Mouse (Mus musculus): ENCODE measurements around the gene Ttc28. TPM values are rescaled to one million over a fixed set of nuclear protein-coding genes. Genes with fewer than 3 reads are reported as not detected.

Ttc28 gene
- total and polyA plus RNA-seq, 3 experiments: 0.21 to 0.89 (median 0.28) TPM

DNA sequence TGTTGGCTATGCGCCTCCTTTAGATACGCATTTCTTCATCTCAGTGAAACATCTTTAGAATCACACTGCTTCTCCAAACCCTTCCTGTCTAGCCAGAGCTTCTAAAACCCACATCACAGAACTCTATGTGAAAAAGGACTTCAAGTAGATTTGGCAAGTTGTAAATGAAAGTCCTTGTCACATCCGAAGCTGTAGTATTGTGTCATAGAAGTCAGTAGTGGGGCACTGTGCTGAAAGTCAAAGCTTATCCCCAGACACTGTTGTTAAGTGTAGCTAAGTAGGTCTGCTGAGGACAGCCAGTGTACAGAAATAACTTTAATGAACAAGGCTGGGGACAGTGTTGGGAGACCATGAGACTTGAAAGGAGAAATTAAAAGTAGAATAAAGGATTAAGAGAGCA, 240.2 kb downstream of the Ttc28 start:
- TF ChIP-seq MEF2A (IDR thresholded peaks at IDR 0.05; ENCODE audit: borderline replicate concordance, low read depth, low read length): no peak
- no peak for TF ChIP-seq TCF12 (IDR thresholded peaks at IDR 0.05; ENCODE audit: low read depth, low read length)
- TF ChIP-seq RAD21 (IDR thresholded peaks at IDR 0.05; ENCODE audit: low read depth, low read length): no peak
- TF ChIP-seq ZC3H11A (IDR thresholded peaks at IDR 0.05; ENCODE audit: low read depth, low read length): no peak
- TF ChIP-seq ZMIZ1 (IDR thresholded peaks at IDR 0.05; ENCODE audit: low read depth, low read length): no peak
- TF ChIP-seq CTCF (conservative IDR thresholded peaks at IDR 0.05 in 1 of 2, IDR thresholded peaks at IDR 0.05 in 1 of 2; ENCODE audit: low read depth in 2 of 2, low read length in 2 of 2): no peak
- TF ChIP-seq MAX (IDR thresholded peaks at IDR 0.05; ENCODE audit: low read length): no peak
- TF ChIP-seq POLR2AphosphoS2 (IDR thresholded peaks at IDR 0.05; ENCODE audit: low read depth, low read length): no peak
- no peak for TF ChIP-seq JUND (conservative IDR thresholded peaks at IDR 0.05; ENCODE audit: low read depth, low read length)
- TF ChIP-seq E2F4 (IDR thresholded peaks at IDR 0.05; ENCODE audit: insufficient replicate concordance, low read depth, low read length): no peak
- TF ChIP-seq KAT2A (IDR thresholded peaks at IDR 0.05; ENCODE audit: insufficient replicate concordance, low read length): no peak
- TF ChIP-seq NRF1 (IDR thresholded peaks at IDR 0.05; ENCODE audit: low read depth, low read length): no peak
- TF ChIP-seq POLR2A (IDR thresholded peaks at IDR 0.05; ENCODE audit: low read depth, low read length): no peak
- no peak for TF ChIP-seq USF1 (IDR thresholded peaks at IDR 0.05; ENCODE audit: low read depth, low read length)
- no peak for TF ChIP-seq TBP (conservative IDR thresholded peaks at IDR 0.05; ENCODE audit: low read depth, low read length)
- in situ Hi-C loops (cut with MboI; ENCODE audit: low pct_ligation_motif_present, low pct_unique_long_range_greater_than_20kb, low sequenced_read_pairs): no loop called here
- Histone ChIP-seq H3K27me3 (replicated peaks) (peaks cover 2% of the 10 kb centered on the region), H3K4me1 (ENCODE audit: control insufficient read depth in 1 of 2, insufficient read depth in 2 of 2) (peaks cover 0 to 14% of the 10 kb centered on the region in 2 experiments; a peak in 2 of 4 replicates), H3K4me2 (ENCODE audit: insufficient read depth, low read depth, poor library complexity, severe bottlenecking) (no peak overlapping the region), H3K4me3 (replicated peaks in 1 of 3; ENCODE audit: low read depth in 2 of 3, low read length in 2 of 3, poor library complexity in 1 of 3) (no peak overlapping the region), H3K79me2 (replicated peaks; ENCODE audit: control insufficient read depth, extremely low read depth, insufficient read depth, poor library complexity, severe bottlenecking) (no peaks in the 10 kb centered on the region), H3K27ac (ENCODE audit: insufficient read depth, low read depth) (no peak overlapping the region), H3K9ac (ENCODE audit: insufficient read depth, low read depth) (no peak overlapping the region), H3K36me3 (replicated peaks in 1 of 2; ENCODE audit: control insufficient read depth in 1 of 2, insufficient read depth in 1 of 2, low read length in 1 of 2) (no peaks in the 10 kb centered on the region), H3K9me3 (replicated peaks; ENCODE audit: low read length) (no peaks in the 10 kb centered on the region)
- dilution Hi-C loops (cut with MboI; ENCODE audit: extremely low pct_ligation_motif_present, extremely low pct_unique_long_range_greater_than_20kb, low sequenced_read_pairs): no loop called here
- no peak for DNase-seq (ENCODE audit: extremely low read depth)

DNA sequence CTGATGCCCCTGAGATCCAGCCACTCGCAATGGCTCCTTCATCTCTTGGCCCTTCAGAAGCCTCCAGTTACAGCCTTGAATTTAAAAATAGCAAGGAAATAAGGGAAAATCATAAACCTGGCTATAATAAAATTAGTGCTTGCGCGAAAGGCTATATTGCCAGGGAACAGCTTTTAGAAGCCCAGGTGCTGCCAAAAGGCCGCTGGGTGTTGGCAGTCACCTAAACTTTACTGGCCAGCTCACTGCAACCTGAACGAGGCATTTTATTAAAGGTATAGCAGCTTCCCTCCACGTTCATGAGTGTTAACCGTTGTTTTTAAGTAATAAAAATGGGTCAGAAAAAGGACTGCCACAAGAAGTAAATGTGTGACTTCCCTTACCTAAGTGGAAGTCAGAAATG, 240.7 kb downstream of the Ttc28 start:
- Histone ChIP-seq H3K4me1 (ENCODE audit: control insufficient read depth in 1 of 2, insufficient read depth in 2 of 2) (peaks cover 4 to 18% of the 10 kb centered on the region in 2 experiments), H3K4me3 (replicated peaks in 1 of 3; ENCODE audit: low read depth in 2 of 3, low read length in 2 of 3, poor library complexity in 1 of 3) (no peak overlapping the region), H3K79me2 (replicated peaks; ENCODE audit: control insufficient read depth, extremely low read depth, insufficient read depth, poor library complexity, severe bottlenecking) (no peaks in the 10 kb centered on the region), H3K36me3 (replicated peaks in 1 of 2; ENCODE audit: control insufficient read depth in 1 of 2, insufficient read depth in 1 of 2, low read length in 1 of 2) (no peaks in the 10 kb centered on the region), H3K9me3 (replicated peaks; ENCODE audit: low read length) (no peaks in the 10 kb centered on the region), H3K4me2 (ENCODE audit: insufficient read depth, low read depth, poor library complexity, severe bottlenecking) (no peak overlapping the region), H3K27me3 (replicated peaks) (peaks cover 2% of the 10 kb centered on the region), H3K9ac (ENCODE audit: insufficient read depth, low read depth) (no peak overlapping the region), H3K27ac (ENCODE audit: insufficient read depth, low read depth) (no peak overlapping the region)
- dilution Hi-C loops (cut with MboI; ENCODE audit: extremely low pct_ligation_motif_present, extremely low pct_unique_long_range_greater_than_20kb, low sequenced_read_pairs) (no loop called here), in situ Hi-C loops (cut with MboI; ENCODE audit: low pct_ligation_motif_present, low pct_unique_long_range_greater_than_20kb, low sequenced_read_pairs) (no loop called here)
- DNase-seq (ENCODE audit: extremely low read depth): no peak
- TF ChIP-seq CHD1 (IDR thresholded peaks at IDR 0.05; ENCODE audit: low read depth, low read length) (no peak), PAX5 (IDR thresholded peaks at IDR 0.05; ENCODE audit: low read length) (no peak), EP300 (IDR thresholded peaks at IDR 0.05; ENCODE audit: low read length) (no peak), TBP (conservative IDR thresholded peaks at IDR 0.05; ENCODE audit: low read depth, low read length) (no peak), CHD2 (IDR thresholded peaks at IDR 0.05; ENCODE audit: low read length) (no peak), UBTF (IDR thresholded peaks at IDR 0.05; ENCODE audit: low read depth, low read length) (no peak), JUND (conservative IDR thresholded peaks at IDR 0.05; ENCODE audit: low read depth, low read length) (no peak), CTCF (conservative IDR thresholded peaks at IDR 0.05 in 1 of 2, IDR thresholded peaks at IDR 0.05 in 1 of 2; ENCODE audit: low read depth in 2 of 2, low read length in 2 of 2) (no peak), BHLHE40 (IDR thresholded peaks at IDR 0.05; ENCODE audit: low read depth, low read length) (no peak), RAD21 (IDR thresholded peaks at IDR 0.05; ENCODE audit: low read depth, low read length) (no peak), SMC3 (IDR thresholded peaks at IDR 0.05; ENCODE audit: low read depth, low read length) (no peak), TCF12 (IDR thresholded peaks at IDR 0.05; ENCODE audit: low read depth, low read length) (no peak), MYC (IDR thresholded peaks at IDR 0.05; ENCODE audit: low read depth, low read length) (no peak), HCFC1 (IDR thresholded peaks at IDR 0.05; ENCODE audit: low read depth, low read length) (no peak), GABPA (IDR thresholded peaks at IDR 0.05; ENCODE audit: insufficient replicate concordance, low read depth, low read length) (no peak)

Data from CH12.LX (cell line).